Mouse (Mus musculus) CH12.LX (cell line): Measurements from ENCODE around the gene Atl3. TPM values are rescaled to one million over a fixed set of nuclear protein-coding genes. Genes with fewer than 3 reads are reported as not detected.
A peak's percentile ranks its signal among the peaks of the same experiment; 100 is the strongest.

Source experiments
- DNase-seq: peaks from one replicate; pipeline ENCODE4 v3.0.0-alpha.2; 2013; ENCODE audit errors: extremely low read depth
- H3K27ac ChIP-seq: 2 replicates; pipeline ENCODE4 v1.5.1; 2012; ENCODE audit warnings: low read depth, mild to moderate bottlenecking, control low read depth, moderate library complexity; ENCODE audit not compliant: insufficient read depth
- H3K27me3 ChIP-seq: replicated peaks from 2 replicates; pipeline ENCODE3; 2012; ENCODE audit warnings: inconsistent platforms
- H3K36me3 ChIP-seq, 2 experiments: replicated peaks in 1 of 2; 2 replicates each; pipeline versions ENCODE3 to v1.6.1; 2012; ENCODE audit warnings: inconsistent platforms in 1 of 2, low read length in 1 of 2, mild to moderate bottlenecking in 1 of 2, mixed read lengths in 1 of 2, moderate library complexity in 1 of 2; ENCODE audit not compliant: control insufficient read depth in 1 of 2, insufficient read depth in 1 of 2
- H3K4me1 ChIP-seq, 2 experiments: 2 replicates each; pipeline ENCODE4 v1.6.1; 2012; ENCODE audit warnings: inconsistent platforms in 1 of 2, moderate library complexity in 1 of 2; ENCODE audit not compliant: insufficient read depth in 2 of 2, control insufficient read depth in 1 of 2
- H3K4me2 ChIP-seq: 2 replicates; pipeline ENCODE4 v1.6.1; 2012; ENCODE audit warnings: low read depth, mild to moderate bottlenecking, control low read depth; ENCODE audit not compliant: poor library complexity, insufficient read depth, severe bottlenecking
- H3K4me3 ChIP-seq, 3 experiments: fragments of 150-350 bp in 1 of 3; sonication (generic) in 1 of 3; replicated peaks in 1 of 3; 2 replicates each; pipeline versions ENCODE3 to v1.5.1; 2011 to 2012; ENCODE audit warnings: low read depth in 2 of 3, low read length in 2 of 3, mild to moderate bottlenecking in 2 of 3, moderate library complexity in 2 of 3, control low read depth in 1 of 3, improper control_type of control experiment in 1 of 3, inconsistent platforms in 1 of 3, mixed read lengths in 1 of 3; ENCODE audit not compliant: poor library complexity in 1 of 3
- H3K79me2 ChIP-seq: replicated peaks from 2 replicates; pipeline ENCODE4 v1.6.1; 2012; ENCODE audit warnings: mild to moderate bottlenecking, moderate library complexity; ENCODE audit not compliant: control insufficient read depth, poor library complexity, insufficient read depth, severe bottlenecking; ENCODE audit errors: extremely low read depth
- H3K9ac ChIP-seq: 2 replicates; pipeline ENCODE4 v1.6.1; 2012; ENCODE audit warnings: low read depth, mild to moderate bottlenecking, control low read depth, moderate library complexity; ENCODE audit not compliant: insufficient read depth
- H3K9me3 ChIP-seq: replicated peaks from 2 replicates; pipeline ENCODE3; 2012; ENCODE audit warnings: low read length, inconsistent platforms, mixed read lengths
- BHLHE40 ChIP-seq: IDR thresholded peaks from 2 replicates; pipeline ENCODE4 v1.6.1; 2011; ENCODE audit warnings: mild to moderate bottlenecking, low read depth, low read length, improper control_type of control experiment
- CTCF ChIP-seq, 2 experiments: IDR thresholded peaks in 1 of 2; conservative IDR thresholded peaks in 1 of 2; 2 replicates each; pipeline ENCODE4 v1.5.1; 2011 to 2012; ENCODE audit warnings: low read depth in 2 of 2, low read length in 2 of 2, improper control_type of control experiment in 1 of 2, inconsistent platforms in 1 of 2, mild to moderate bottlenecking in 1 of 2, moderate library complexity in 1 of 2
- E2F4 ChIP-seq: IDR thresholded peaks from 2 replicates; pipeline ENCODE4 v1.6.1; 2011; ENCODE audit warnings: low read depth, low read length, improper control_type of control experiment; ENCODE audit not compliant: insufficient replicate concordance
- IRF4 ChIP-seq: IDR thresholded peaks from 2 replicates; pipeline ENCODE4 v1.6.1; 2014; ENCODE audit warnings: low read depth, mild to moderate bottlenecking, inconsistent platforms, low read length, improper control_type of control experiment
- MAFK ChIP-seq: IDR thresholded peaks from 2 replicates; pipeline ENCODE4 v1.6.1; 2011; ENCODE audit warnings: low read length, improper control_type of control experiment; ENCODE audit not compliant: insufficient replicate concordance
- MAX ChIP-seq: IDR thresholded peaks from 2 replicates; pipeline ENCODE4 v1.6.1; 2011; ENCODE audit warnings: low read length, improper control_type of control experiment
- MEF2A ChIP-seq: IDR thresholded peaks from 2 replicates; pipeline ENCODE4 v1.6.1; 2014; ENCODE audit warnings: low read depth, mild to moderate bottlenecking, inconsistent platforms, low read length, improper control_type of control experiment, borderline replicate concordance
- MXI1 ChIP-seq: IDR thresholded peaks from 2 replicates; pipeline ENCODE4 v1.6.1; 2011; ENCODE audit warnings: mild to moderate bottlenecking, low read depth, low read length, improper control_type of control experiment
- NELFE ChIP-seq: IDR thresholded peaks from 2 replicates; pipeline ENCODE4 v1.6.1; 2011; ENCODE audit warnings: low read depth, low read length, improper control_type of control experiment
- PAX5 ChIP-seq: IDR thresholded peaks from 2 replicates; pipeline ENCODE4 v1.6.1; 2012; ENCODE audit warnings: low read length, inconsistent platforms, mixed read lengths
- RAD21 ChIP-seq: IDR thresholded peaks from 2 replicates; pipeline ENCODE4 v1.6.1; 2011; ENCODE audit warnings: low read depth, mild to moderate bottlenecking, low read length, improper control_type of control experiment, moderate library complexity
- RCOR1 ChIP-seq: conservative IDR thresholded peaks from 2 replicates; pipeline ENCODE4 v1.6.1; 2012; ENCODE audit warnings: low read depth, mild to moderate bottlenecking, inconsistent platforms, low read length, improper control_type of control experiment
- SIN3A ChIP-seq: IDR thresholded peaks from 2 replicates; pipeline ENCODE4 v1.6.1; 2012; ENCODE audit warnings: low read length, improper control_type of control experiment, inconsistent platforms
- SMC3 ChIP-seq: IDR thresholded peaks from 2 replicates; pipeline ENCODE4 v1.6.1; 2011; ENCODE audit warnings: low read depth, low read length, improper control_type of control experiment
- TCF12 ChIP-seq: IDR thresholded peaks from 2 replicates; pipeline ENCODE4 v1.6.1; 2014; ENCODE audit warnings: low read depth, mild to moderate bottlenecking, inconsistent platforms, low read length, improper control_type of control experiment
- dilution Hi-C: fragments of 300-500 bp; cut with MboI; formaldehyde crosslinking; loops from 2 replicates; pipeline ENCODE4 v1.14.3; 2020; ENCODE audit warnings: low sequenced_read_pairs; ENCODE audit not compliant: extremely low pct_unique_long_range_greater_than_20kb, extremely low pct_ligation_motif_present
- in situ Hi-C: fragments of 300-500 bp; cut with MboI; formaldehyde crosslinking; loops from 3 replicates; pipeline ENCODE4 v1.14.3; 2019; ENCODE audit warnings: low sequenced_read_pairs, low pct_ligation_motif_present, low pct_unique_long_range_greater_than_20kb, mixed read lengths
- polyA plus RNA-seq: library from polyadenylated mRNA; unstranded; fragments of >175 nt; gene quantifications from 2 replicates; pipeline ENCODE4 v1.2.1, GENCODE M21; 2012; ENCODE audit warnings: low read depth; ENCODE audit not compliant: insufficient read length
- total RNA-seq, 2 experiments: library from RNA; depleted of rRNA; stranded (reverse); fragments of 300-350 nt in 1 of 2; fragments of >200 nt in 1 of 2; gene quantifications; 2 replicates each; pipeline ENCODE4 v1.2.3; 2012 to 2014

Atl3 gene
- total RNA-seq (2012; rRNA removed) (7.3 and 9.2 TPM in 2 replicates), total RNA-seq (2014; rRNA removed) (17.5 and 19.8 TPM in 2 replicates), polyA plus RNA-seq (11.3 and 14.3 TPM in 2 replicates)

- Histone ChIP-seq H3K4me1 (peaks cover 0 to 3% of the 10 kb centered on the region in 2 experiments; a peak in 1 of 4 replicates), H3K36me3 (no peaks in the 10 kb centered on the region), H3K9me3 (no peaks in the 10 kb centered on the region), H3K9ac (peak within 1 kb of the TSS; percentile 84), H3K4me2 (peak within 1 kb of the TSS; percentile 47), H3K4me3 (peak within 1 kb of the TSS; percentile 68 to 74 (median 72)), H3K27ac (peak within 1 kb of the TSS; percentile 65), H3K27me3 (no peaks in the 10 kb centered on the region), H3K79me2 (peaks cover 7% of the 10 kb centered on the region)
- DNase-seq, result no peak
- in situ Hi-C loops (no loop called here), dilution Hi-C loops (no loop called here)
- TF ChIP-seq SMC3, result no peak
- no peak for TF ChIP-seq BHLHE40
- no peak for TF ChIP-seq CTCF (conservative IDR thresholded peaks at IDR 0.05 in 1 of 2, IDR thresholded peaks at IDR 0.05 in 1 of 2; ENCODE audit: low read depth in 2 of 2, low read length in 2 of 2)
- no peak for TF ChIP-seq RCOR1
- TF ChIP-seq MAFK, result no peak
- no peak for TF ChIP-seq RAD21
- no peak for TF ChIP-seq MAX
Measured at GRCm38 (mm10) chr19:7493352-7494186, at the start of gene Atl3. TSS of gene Atl3 (plus strand) at chr19:7494040.

GRCm38 (mm10) chr19:7445105-7445504 lies 48.7 kb upstream of the Atl3 start:
- TF ChIP-seq CTCF (conservative IDR thresholded peaks at IDR 0.05 in 1 of 2, IDR thresholded peaks at IDR 0.05 in 1 of 2; ENCODE audit: low read depth in 2 of 2, low read length in 2 of 2) (no peak), SIN3A (no peak), MEF2A (no peak), PAX5 (no peak), MXI1 (no peak), NELFE (no peak), TCF12 (no peak), IRF4 (no peak), E2F4 (no peak)
- TF ChIP-seq, all 38 proteins: peak for 0
- dilution Hi-C loops, result no loop called here
- Histone ChIP-seq H3K9me3 (no peaks in the 10 kb centered on the region), H3K4me1 (peaks cover 0 to 15% of the 10 kb centered on the region in 2 experiments; a peak in 2 of 4 replicates), H3K27me3 (no peaks in the 10 kb centered on the region), H3K4me2 (no peak overlapping the region), H3K79me2 (no peaks in the 10 kb centered on the region), H3K27ac (no peak overlapping the region), H3K4me3 (no peak overlapping the region), H3K36me3 (peaks cover 0 to 44% of the 10 kb centered on the region in 2 experiments), H3K9ac (no peak overlapping the region)
- in situ Hi-C loops, result no loop called here
- DNase-seq, result no peak
